Mouse (Mus musculus): ENCODE measurements around the gene Cops3. TPM values are rescaled to one million over a fixed set of nuclear protein-coding genes. Genes with fewer than 3 reads are reported as not detected.

Gene Cops3
- polyA plus RNA-seq, 1 experiment from 2014 or later = 109 TPM

DNA sequence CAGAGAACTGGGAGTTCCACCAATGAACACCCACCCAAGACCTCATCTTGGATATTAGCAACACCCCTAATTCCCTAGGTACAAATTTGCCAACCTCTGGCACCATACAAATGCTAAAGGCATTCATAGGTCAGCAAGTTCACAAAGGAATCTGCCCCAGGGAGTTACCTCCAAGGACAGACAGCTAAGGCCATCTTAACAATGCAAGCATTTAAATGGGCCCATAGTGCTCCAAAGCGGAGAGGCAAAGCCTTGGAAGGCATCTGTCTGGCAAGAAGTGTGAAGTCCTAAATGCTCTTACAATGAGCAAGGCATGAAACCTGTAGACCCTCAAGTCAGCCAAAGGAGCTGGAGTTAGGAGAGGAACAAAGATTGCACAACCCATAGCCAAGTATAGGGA, 25.3 kb downstream of the Cops3 start:
- ATAC-seq = no peak
- POLR2A ChIA-PET = no interaction called here
- in situ Hi-C loops (cut with MboI; ENCODE audit: low pct_unique_long_range_greater_than_20kb) = no loop called here
- H3K27me3 ChIP-seq = no peaks in the 10 kb centered on the region
- TF ChIP-seq CTCF (IDR thresholded peaks at IDR 0.05) = no peak
- CTCF ChIA-PET = no interaction called here
- no peak for DNase-seq (ENCODE audit: low read depth, low spot score)

DNA sequence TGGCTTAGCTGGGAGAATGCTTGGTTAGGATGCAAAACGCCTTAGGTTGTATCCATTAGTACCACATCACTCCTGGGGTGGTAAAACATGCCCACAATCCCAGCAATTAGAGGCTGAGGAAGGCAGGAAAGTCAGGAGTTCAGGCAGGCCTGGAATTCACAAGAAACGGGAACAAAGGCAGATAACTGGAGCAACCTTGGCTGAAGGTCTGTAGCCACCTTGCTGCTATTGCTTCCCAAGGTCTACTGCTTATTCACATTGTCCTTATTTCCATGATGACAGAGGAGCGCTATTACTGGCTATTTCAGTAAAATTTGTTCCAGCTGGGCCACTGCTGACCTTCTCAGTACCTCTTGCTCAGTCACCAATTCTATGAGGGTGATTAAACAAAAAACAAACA, 26.4 kb downstream of the Cops3 start:
- POLR2A ChIA-PET = no interaction called here
- in situ Hi-C loops (cut with MboI; ENCODE audit: low pct_unique_long_range_greater_than_20kb) = no loop called here

DNA sequence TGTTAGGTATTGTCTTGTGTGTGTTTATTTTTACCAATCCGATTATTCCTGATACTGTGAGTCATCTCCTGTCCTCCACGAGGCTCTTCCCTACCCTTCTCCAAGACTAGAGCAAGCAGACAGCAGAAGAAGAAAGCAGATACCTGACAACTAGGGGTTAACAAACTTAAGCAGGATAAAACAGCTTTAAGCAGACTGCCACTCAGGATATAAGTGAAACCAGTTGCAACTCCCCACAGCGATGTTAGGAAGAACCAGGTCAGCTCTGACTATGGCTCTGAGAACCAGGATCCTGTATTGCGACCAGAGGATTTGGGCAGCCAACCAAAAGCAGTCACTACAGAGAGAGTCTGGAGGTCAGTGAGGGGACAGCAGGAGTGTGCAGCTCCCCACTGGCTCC, 28.4 kb downstream of the Cops3 start:
- CTCF ChIA-PET = interaction anchor here (1.0 to 1.3 kb wide), 2 partner anchors 14 to 286 kb away, joined by 3 to 4 read pairs; no protein-coding TSS in a partner anchor
- no peak for TF ChIP-seq CTCF (IDR thresholded peaks at IDR 0.05)
- POLR2A ChIA-PET = interaction anchor here (1.4 kb wide), 2 partner anchors 11 to 13 kb away, joined by 3 read pairs; no protein-coding TSS in a partner anchor
- ATAC-seq (no peak), DNase-seq (ENCODE audit: low read depth, low spot score) (no peak)
- in situ Hi-C loops (cut with MboI; ENCODE audit: low pct_unique_long_range_greater_than_20kb) = no loop called here
- no peaks in the 10 kb centered on the region for H3K27me3 ChIP-seq

More for the DNA sequence above, 26.4 kb downstream of the Cops3 start:
- DNase-seq (ENCODE audit: low read depth, low spot score) (no peak), ATAC-seq (no peak)
- CTCF ChIA-PET = no interaction called here
- H3K27me3 ChIP-seq = no peaks in the 10 kb centered on the region
- TF ChIP-seq CTCF (IDR thresholded peaks at IDR 0.05) = no peak

DNA sequence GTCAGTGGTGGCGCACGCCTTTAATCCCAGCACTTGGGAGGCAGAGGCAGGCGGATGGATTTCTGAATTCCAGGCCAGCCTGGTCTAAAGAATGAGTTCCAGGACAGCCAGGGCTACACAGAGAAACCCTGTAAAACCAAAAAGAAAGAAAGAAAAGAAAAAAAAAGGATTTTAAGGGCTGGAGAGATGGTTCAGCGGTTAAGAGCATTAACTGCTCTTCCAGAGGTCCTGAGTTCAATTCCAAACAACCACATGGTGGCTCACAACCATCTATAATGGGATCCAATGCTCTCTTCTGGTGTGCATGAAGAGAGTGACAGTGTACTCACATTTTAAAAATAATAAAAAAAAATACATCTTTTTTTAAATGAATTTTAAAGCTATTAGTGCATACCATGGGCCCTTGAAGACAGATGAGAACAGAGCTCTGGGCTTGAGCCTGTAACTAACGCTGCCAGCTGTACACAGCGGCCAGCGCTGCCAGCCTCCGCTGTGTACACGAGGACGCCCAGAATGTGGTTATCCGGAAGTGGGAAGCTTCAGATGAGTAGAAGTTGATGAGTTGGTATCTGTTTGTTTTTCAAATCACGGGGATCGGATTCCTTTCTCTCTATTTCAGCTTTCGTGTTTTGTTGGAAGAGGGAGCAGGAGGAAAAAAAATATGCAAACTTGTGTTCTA, 29.0 kb downstream of the Cops3 start:
- in situ Hi-C loops (cut with MboI; ENCODE audit: low pct_unique_long_range_greater_than_20kb) = no loop called here
- H3K27me3 ChIP-seq = no peaks in the 10 kb centered on the region
- no peak for TF ChIP-seq CTCF (IDR thresholded peaks at IDR 0.05)
- ChIA-PET POLR2A (interaction anchor here (0.8 to 1.4 kb wide), 3 partner anchors 10 to 14 kb away, joined by 3 read pairs; no protein-coding TSS in a partner anchor), CTCF (interaction anchor here (1.0 to 1.3 kb wide), 2 partner anchors 14 to 285 kb away, joined by 3 to 4 read pairs; no protein-coding TSS in a partner anchor)
- DNase-seq (ENCODE audit: low read depth, low spot score) = no peak
- no peak for ATAC-seq

DNA sequence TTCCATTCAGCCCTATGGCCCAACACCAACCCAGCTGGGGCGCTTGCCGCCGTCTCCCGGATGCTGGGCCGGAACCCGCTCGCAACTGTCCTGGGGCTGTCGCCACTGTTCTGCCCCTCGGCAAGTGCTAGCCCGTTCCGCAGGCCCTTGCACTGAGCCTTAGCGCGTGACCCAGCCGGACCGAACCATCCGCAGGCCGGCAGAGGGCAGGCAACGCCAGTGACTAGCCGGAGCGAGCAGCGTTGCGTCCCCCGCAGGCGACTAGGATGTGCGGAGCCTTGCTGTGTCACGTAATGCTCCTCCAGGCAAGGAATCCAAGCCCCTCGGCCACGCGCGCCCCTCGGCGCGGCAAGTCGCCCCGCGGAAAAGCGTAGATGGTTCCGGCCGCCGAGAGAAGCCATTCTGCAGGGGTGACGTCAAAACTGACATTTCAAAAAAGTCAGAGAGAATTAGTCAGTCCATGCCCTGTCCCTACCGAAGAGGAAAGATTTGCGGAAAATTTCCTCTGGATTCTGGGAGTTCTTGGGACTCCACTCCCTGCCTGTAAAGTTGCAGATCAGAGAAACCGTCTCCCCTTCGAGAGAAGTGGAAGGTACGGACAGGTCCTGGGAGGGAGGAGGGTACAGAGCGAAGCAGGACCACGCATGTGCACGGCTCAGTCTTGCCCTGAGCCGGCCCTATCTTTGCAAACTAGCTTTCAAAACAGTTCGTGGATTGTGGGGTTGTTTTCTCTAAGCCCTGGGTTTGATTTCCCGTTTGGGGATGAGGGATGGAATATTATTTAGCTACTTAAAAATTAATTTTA, 29.8 kb downstream of the Cops3 start, which contains the start of gene Flcn:
Gene Flcn (minus strand): TSS at position 347 of the 805 bp plus-strand sequence.
- ChIA-PET CTCF (interaction anchor here (1.5 kb wide), 1 partner anchor 31 kb away, joined by 3 read pairs; no protein-coding TSS in a partner anchor), POLR2A (interaction anchor here (0.6 to 1.4 kb wide), 3 partner anchors 9 to 299 kb away, joined by 3 to 6 read pairs (median 3); no protein-coding TSS in a partner anchor)
- no peaks in the 10 kb centered on the region for H3K27me3 ChIP-seq
- in situ Hi-C loops (cut with MboI; ENCODE audit: low pct_unique_long_range_greater_than_20kb) = no loop called here
- TF ChIP-seq CTCF (IDR thresholded peaks at IDR 0.05) = no peak
- DNase-seq (ENCODE audit: low read depth, low spot score) (peak; percentile 76), ATAC-seq (peak; percentile 82)

DNA sequence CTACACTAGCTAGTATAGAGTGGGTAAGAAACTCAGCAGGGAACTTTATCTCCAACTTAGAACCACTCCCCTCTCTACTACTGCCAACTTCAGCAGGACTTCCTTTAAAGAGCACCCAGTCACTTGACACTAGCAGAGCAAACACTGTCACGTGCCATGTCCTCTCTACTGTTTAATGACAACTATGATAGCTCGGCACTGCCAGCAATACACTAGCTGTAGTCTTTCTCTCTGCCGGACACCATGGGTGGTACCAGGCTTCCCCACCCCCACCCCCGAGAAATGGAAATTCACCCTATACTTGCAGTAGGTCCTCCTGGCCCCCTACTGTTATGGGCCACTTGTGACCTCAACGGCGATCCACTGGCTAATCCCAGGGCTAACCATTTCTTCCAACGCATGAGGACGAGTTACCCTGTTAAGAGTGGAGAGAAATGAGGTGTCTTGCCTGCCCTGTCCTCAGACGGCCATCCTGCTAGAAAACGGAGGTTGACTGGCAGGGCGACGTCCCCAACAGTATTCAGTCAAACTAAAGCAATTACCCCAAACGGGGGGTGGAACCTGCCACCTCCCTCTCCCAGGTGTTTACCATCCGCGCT, 30.5 kb downstream of the Cops3 start:
- ATAC-seq (no peak), DNase-seq (ENCODE audit: low read depth, low spot score) (no peak)
- ChIA-PET POLR2A (interaction anchor here (0.6 kb wide), 1 partner anchor 300 kb away, joined by 6 read pairs; no protein-coding TSS in a partner anchor), CTCF (interaction anchor here (1.4 to 1.5 kb wide), 2 partner anchors 31 to 185 kb away, joined by 3 read pairs; no protein-coding TSS in a partner anchor)
- in situ Hi-C loops (cut with MboI; ENCODE audit: low pct_unique_long_range_greater_than_20kb) = no loop called here
- H3K27me3 ChIP-seq = no peaks in the 10 kb centered on the region
- TF ChIP-seq CTCF (IDR thresholded peaks at IDR 0.05) = no peak

DNA sequence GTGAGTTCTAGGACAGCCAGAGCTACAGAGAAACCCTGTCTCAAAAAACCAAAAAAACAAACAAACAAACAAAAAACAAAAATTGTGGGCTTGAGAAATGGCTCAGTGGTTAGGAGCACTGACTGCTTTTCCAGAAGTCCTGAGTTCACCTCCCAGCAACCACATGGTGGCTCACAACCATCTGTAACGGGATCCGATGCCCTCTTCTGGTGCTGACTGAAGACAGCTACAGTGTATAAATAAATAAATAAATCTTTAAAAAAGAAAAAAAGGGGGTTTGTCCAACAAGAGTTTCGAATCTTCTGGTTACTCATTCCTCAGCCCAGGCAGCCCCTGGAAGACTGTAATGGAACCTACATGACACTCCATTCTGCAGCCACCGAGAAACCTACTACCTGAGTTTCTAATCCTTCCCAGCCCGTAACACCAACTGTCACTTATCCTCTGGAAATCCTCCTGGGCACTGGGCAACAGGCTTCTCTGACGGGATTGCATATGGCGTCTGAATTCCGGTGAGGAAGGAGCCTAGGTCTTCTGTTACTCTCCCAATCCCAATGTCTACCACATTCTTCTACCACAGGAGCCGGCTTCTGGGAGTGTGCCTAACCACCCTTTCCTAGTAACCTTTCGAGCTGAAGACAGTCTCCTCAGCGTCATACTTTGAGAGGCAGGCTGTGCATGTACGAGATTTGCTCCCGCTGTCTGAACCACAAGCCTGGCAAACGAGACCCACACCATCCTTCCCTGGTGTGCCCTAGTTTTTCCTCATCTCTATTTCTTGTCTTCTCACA, 31.3 kb downstream of the Cops3 start:
- in situ Hi-C loops (cut with MboI; ENCODE audit: low pct_unique_long_range_greater_than_20kb) = no loop called here
- ATAC-seq (no peak), DNase-seq (ENCODE audit: low read depth, low spot score) (no peak)
- POLR2A ChIA-PET = no interaction called here
- TF ChIP-seq CTCF (IDR thresholded peaks at IDR 0.05) = no peak
- H3K27me3 ChIP-seq = no peaks in the 10 kb centered on the region
- CTCF ChIA-PET = interaction anchor here (1.4 to 1.5 kb wide), 2 partner anchors 30 to 185 kb away, joined by 3 read pairs; no protein-coding TSS in a partner anchor

DNA sequence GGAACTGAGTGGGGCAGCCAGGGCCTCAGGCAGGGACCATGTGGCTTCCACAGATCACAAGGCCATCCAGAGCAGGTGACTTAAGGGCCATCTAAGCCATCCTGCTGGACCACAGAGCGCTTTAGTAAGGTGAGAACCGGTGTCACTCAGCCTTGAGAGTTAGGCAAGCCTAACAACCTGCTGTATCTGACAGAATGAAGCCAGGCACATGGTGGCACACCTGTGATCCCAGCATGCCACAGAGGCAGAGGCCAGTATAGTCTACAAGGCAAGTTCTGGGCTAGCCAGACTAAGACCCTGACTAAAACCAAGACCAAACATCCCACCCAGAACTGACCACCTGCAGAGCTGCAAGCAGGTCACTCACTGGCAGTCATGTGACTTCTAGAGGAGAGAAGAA, 34.0 kb downstream of the Cops3 start:
- no peak for DNase-seq (ENCODE audit: low read depth, low spot score)
- in situ Hi-C loops (cut with MboI; ENCODE audit: low pct_unique_long_range_greater_than_20kb) = no loop called here
- no peak for TF ChIP-seq CTCF (IDR thresholded peaks at IDR 0.05)
- no peaks in the 10 kb centered on the region for H3K27me3 ChIP-seq
- POLR2A ChIA-PET = interaction anchor here (0.6 to 0.8 kb wide), 2 partner anchors 33 to 112 kb away, joined by 3 to 6 read pairs; partner anchors contain the start of gene Nt5m
- no peak for ATAC-seq
- CTCF ChIA-PET = no interaction called here

DNA sequence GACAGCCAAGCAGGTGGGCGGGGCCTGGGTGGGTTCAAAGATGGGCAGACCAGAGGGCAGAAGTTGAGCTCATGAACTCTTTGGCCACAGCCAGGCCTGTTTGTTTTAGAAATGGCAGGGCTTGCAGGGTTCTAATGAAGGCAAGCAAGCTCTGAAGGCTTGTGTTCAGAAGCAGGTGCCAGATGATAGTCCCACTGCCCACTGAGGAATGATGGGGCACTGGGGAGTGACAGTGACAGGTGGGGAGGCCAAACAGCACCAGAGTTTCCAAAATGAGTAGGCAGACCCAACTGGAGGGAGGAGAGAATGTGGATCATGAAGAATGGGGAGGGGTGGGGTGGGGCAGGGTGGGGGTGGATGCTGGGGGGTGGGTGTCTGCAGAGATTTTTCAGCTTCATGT, 34.4 kb downstream of the Cops3 start:
- ATAC-seq (no peak), DNase-seq (ENCODE audit: low read depth, low spot score) (no peak)
- in situ Hi-C loops (cut with MboI; ENCODE audit: low pct_unique_long_range_greater_than_20kb) = no loop called here
- TF ChIP-seq CTCF (IDR thresholded peaks at IDR 0.05) = no peak
- ChIA-PET POLR2A (interaction anchor here (0.5 to 0.8 kb wide), 2 partner anchors 34 to 129 kb away, joined by 4 to 6 read pairs; partner anchors contain the start of gene Nt5m), CTCF (no interaction called here)
- no peaks in the 10 kb centered on the region for H3K27me3 ChIP-seq

Data from Patski (cell line).